Mouse (Mus musculus) cortical plate, adult 2 months (tissue): ENCODE data around the gene Slc4a2.

Experiments used
- CTCF ChIP-seq: fragments of 200-500 bp; IDR thresholded peaks from 2 replicates; pipeline ENCODE4 v1.5.1; 2011; ENCODE audit warnings: mild to moderate bottlenecking, control low read depth, low read length; ENCODE audit not compliant: insufficient read depth; ENCODE audit errors: extremely low read depth
- POLR2A ChIP-seq: fragments of 200-500 bp; IDR thresholded peaks from 2 replicates; pipeline ENCODE4 v1.6.1; 2011; ENCODE audit warnings: mild to moderate bottlenecking, low read length, control low read depth; ENCODE audit not compliant: insufficient read depth; ENCODE audit errors: extremely low read depth

GRCm38 (mm10) chr5:24433993-24434392, 10.4 kb downstream of the Slc4a2 start:
- TF ChIP-seq POLR2A (no peak), CTCF (no peak)
